In genomic region chr15:100909734-100910163, GRCm38 (mm10) we compare ENCODE assay signal across 15 mouse cellular contexts. TPM values are rescaled to one million over a fixed set of nuclear protein-coding genes. Genes with fewer than 3 reads are reported as not detected.
DNase-seq lines count a peak whose midpoint lies in the region; ATAC-seq lines count a peak whose summit lies in the region.
"Had no signal": no experiment of that assay in that cellular context is flagged by ENCODE, and none has a peak within 500 bp of the region (broad histone marks: within the 10 kb centered on the region; RNA-seq: fewer than 3 reads in every experiment).

No protein-coding gene starts in this region.

- no peaks in the 10 kb centered on the region for H3K9me3 ChIP-seq in embryonic facial prominence, embryonic 11.5 days (replicated peaks; ENCODE audit: control insufficient read depth, low read length)
- no peaks in the 10 kb centered on the region for H3K9me3 ChIP-seq in hindbrain, embryonic 16.5 days (ENCODE audit: control insufficient read depth, low read length)
- H3K9me3 ChIP-seq: embryonic facial prominence, embryonic 13.5 days; limb, embryonic 10.5 days; stomach, embryonic 15.5 days had no signal

- no peak overlapping the region for H3K4me3 ChIP-seq in embryonic facial prominence, embryonic 11.5 days (ENCODE audit: low read depth, low read length)
- no peak overlapping the region for H3K4me3 ChIP-seq in hindbrain, embryonic 16.5 days (ENCODE audit: low read length)
- H3K4me3 ChIP-seq: embryonic facial prominence, embryonic 13.5 days; limb, embryonic 10.5 days; stomach, embryonic 15.5 days had no signal

- H3K4me1 ChIP-seq in embryonic facial prominence, embryonic 11.5 days (ENCODE audit: control insufficient read depth, insufficient read depth, low read length) = no peaks in the 10 kb centered on the region
- peaks cover 27% of the 10 kb centered on the region for H3K4me1 ChIP-seq in hindbrain, embryonic 16.5 days (ENCODE audit: control insufficient read depth, insufficient read depth, low read depth, low read length)
- H3K4me1 ChIP-seq: stomach, embryonic 15.5 days had no signal

- peak; percentile 53 for DNase-seq in testis, postnatal 14 days (ENCODE audit: low spot score)
- no peak for DNase-seq in testis, postnatal 10 days (ENCODE audit: low spot score)
- DNase-seq in embryonic facial prominence, embryonic 11.5 days (ENCODE audit: low spot score) = peak; percentile 22
- DNase-seq in retina, postnatal 1 day = peak; percentile 66
- DNase-seq in heart, postnatal 10 days = no peak
- DNase-seq in spleen, adult 18-20 months = no peak
- no peak for DNase-seq in heart, postnatal 4 days

- no peak overlapping the region for H3K27ac ChIP-seq in embryonic facial prominence, embryonic 11.5 days (replicated peaks; ENCODE audit: low read depth, low read length)
- peak overlapping the region; percentile 79 for H3K27ac ChIP-seq in hindbrain, embryonic 16.5 days (ENCODE audit: low read depth, low read length)
- H3K27ac ChIP-seq: embryonic facial prominence, embryonic 13.5 days; limb, embryonic 10.5 days; stomach, embryonic 15.5 days had no signal

- H3K4me2 ChIP-seq in embryonic facial prominence, embryonic 11.5 days (ENCODE audit: low read depth, low read length) = no peak overlapping the region
- H3K4me2 ChIP-seq in hindbrain, embryonic 16.5 days (ENCODE audit: low read length) = no peak overlapping the region
- H3K4me2 ChIP-seq: embryonic facial prominence, embryonic 13.5 days; stomach, embryonic 15.5 days had no signal

- WGBS in embryonic facial prominence, embryonic 11.5 days = 10% methylated on average over 3 of the region's 3 CpGs
- 10% methylated on average over 3 of the region's 3 CpGs for WGBS in hindbrain, embryonic 16.5 days

- H3K9ac ChIP-seq in embryonic facial prominence, embryonic 11.5 days (replicated peaks; ENCODE audit: low read length) = no peak overlapping the region
- no peak overlapping the region for H3K9ac ChIP-seq in hindbrain, embryonic 16.5 days (ENCODE audit: low read depth, low read length)
- H3K9ac ChIP-seq: embryonic facial prominence, embryonic 13.5 days; stomach, embryonic 15.5 days had no signal

- H3K27me3 ChIP-seq in embryonic facial prominence, embryonic 11.5 days (ENCODE audit: control insufficient read depth, insufficient read depth, low read length) = no peaks in the 10 kb centered on the region
- H3K27me3 ChIP-seq in hindbrain, embryonic 16.5 days (replicated peaks; ENCODE audit: control insufficient read depth, insufficient read depth, low read length) = no peaks in the 10 kb centered on the region
- H3K27me3 ChIP-seq: embryonic facial prominence, embryonic 13.5 days; stomach, embryonic 15.5 days had no signal

- H3K36me3 ChIP-seq in embryonic facial prominence, embryonic 11.5 days (replicated peaks; ENCODE audit: control insufficient read depth, insufficient read depth, low read depth, low read length) = no peaks in the 10 kb centered on the region
- H3K36me3 ChIP-seq in hindbrain, embryonic 16.5 days (ENCODE audit: control insufficient read depth, insufficient read depth, low read length) = no peaks in the 10 kb centered on the region
- H3K36me3 ChIP-seq: embryonic facial prominence, embryonic 13.5 days; limb, embryonic 10.5 days; stomach, embryonic 15.5 days had no signal

- ATAC-seq in embryonic facial prominence, embryonic 11.5 days (replicated peaks; ENCODE audit: insufficient number of reproducible peaks, low FRiP score, low TSS enrichment, low read depth) = no peak
- ATAC-seq in hindbrain, embryonic 16.5 days = peak; percentile 76
- ATAC-seq: activated CD4-positive, CD25-positive, alpha-beta regulatory T cell, adult 4 months; intestine, embryonic 16.5 days had no signal

- intact Hi-C loops in heart, postnatal 10 days (cut with DNase I) = no loop called here

RNA-seq across cellular contexts. Expression of gene Scn8a, which starts 40.1 kb away (rescaled TPM):
- 5.6 and 8.2 TPM in 2 replicates for polyA plus RNA-seq in embryonic facial prominence, embryonic 11.5 days (2014; fragmentation: Nextera tagmentation; extraction: Ambion mirVana)
- 11.6 and 20.0 TPM in 2 replicates for polyA plus RNA-seq in hindbrain, embryonic 16.5 days (2015; fragmentation: Nextera tagmentation; extraction: Ambion mirVana)
- under 1 TPM; 0.35 to 0.72 TPM for total RNA-seq in heart, postnatal 10 days (2021)
- under 1 TPM; 0.50 to 0.83 TPM for total RNA-seq in heart, postnatal 4 days (2021)
- total RNA-seq: granulocyte monocyte progenitor cell, adult 5-6 weeks had no signal
- polyA plus RNA-seq: C2C12 had no signal

Comparison
In these comparisons a context has a peak if more than half of its experiments do, and no peak if none do; other contexts are left out.
1. DNase-seq: peak in testis, postnatal 14 days (single experiment), embryonic facial prominence, embryonic 11.5 days (single experiment) and retina, postnatal 1 day (single experiment); none in testis, postnatal 10 days (single experiment), heart, postnatal 10 days (0 of 2), spleen, adult 18-20 months (0 of 2) and heart, postnatal 4 days (single experiment).